Comparison of ENCODE assay signal across 8 mouse cellular contexts in genomic region chr19:41482190-41482908, GRCm38 (mm10). TPM values are rescaled to one million over a fixed set of nuclear protein-coding genes. Genes with fewer than 3 reads are reported as not detected.
DNase-seq lines count a peak whose midpoint lies in the region; ATAC-seq lines count a peak whose summit lies in the region.

Lcor (plus strand) TSS chr19:41482637.

- H3K4me1 ChIP-seq in forebrain, embryonic 14.5 days (ENCODE audit: control insufficient read depth, insufficient read depth, low read length), result peaks cover 21% of the 10 kb centered on the region
- peaks cover 37% of the 10 kb centered on the region for H3K4me1 ChIP-seq in neural tube, embryonic 15.5 days

- H3K27me3 ChIP-seq in forebrain, embryonic 14.5 days (replicated peaks; ENCODE audit: control insufficient read depth, insufficient read depth, low read length), result no peaks in the 10 kb centered on the region
- no peaks in the 10 kb centered on the region for H3K27me3 ChIP-seq in neural tube, embryonic 15.5 days (replicated peaks)

- peak; percentile 69 for DNase-seq in ES-CJ7 (ENCODE audit: low read depth, low spot score)
- DNase-seq in forebrain, embryonic 14.5 days (ENCODE audit: low spot score), result peak; percentile 80
- peak; percentile 86 to 92 for DNase-seq in heart, postnatal 14 days
- DNase-seq in layer of hippocampus, adult 18-20 months (ENCODE audit: low spot score in 2 of 2), result peak; percentile 76 to 89
- peak; percentile 81 to 82 for DNase-seq in lung, adult 18-20 months
- peak; percentile 86 for DNase-seq in testis, postnatal 10 days (ENCODE audit: low spot score)

- H3K9ac ChIP-seq in forebrain, embryonic 14.5 days (ENCODE audit: low read length), result peak within 1 kb of the TSS; percentile 95
- H3K9ac ChIP-seq in neural tube, embryonic 15.5 days (replicated peaks), result peak within 1 kb of the TSS; percentile 89

- H3K27ac ChIP-seq in forebrain, embryonic 14.5 days (ENCODE audit: low read depth, low read length), result peak within 1 kb of the TSS; percentile 99
- peak within 1 kb of the TSS; percentile 99 for H3K27ac ChIP-seq in neural tube, embryonic 15.5 days (replicated peaks)

- WGBS in forebrain, embryonic 14.5 days, result under 1% methylated on average over 70 of the region's 92 CpGs
- under 1% methylated on average over 70 of the region's 92 CpGs for WGBS in neural tube, embryonic 15.5 days

- intact Hi-C loops in heart, postnatal 14 days (cut with DNase I), result loop anchor here (5.0 kb wide), 1 partner anchor 165 kb away; no protein-coding TSS in a partner anchor

- peak; percentile 85 for ATAC-seq in cerebellum, adult (ENCODE audit: insufficient number of reproducible peaks, low FRiP score, low TSS enrichment)
- ATAC-seq in forebrain, embryonic 14.5 days, result peak; percentile 93
- peak; percentile 92 for ATAC-seq in neural tube, embryonic 15.5 days (ENCODE audit: low FRiP score)

- no peaks in the 10 kb centered on the region for H3K9me3 ChIP-seq in forebrain, embryonic 14.5 days (replicated peaks; ENCODE audit: control insufficient read depth, low read length)
- no peaks in the 10 kb centered on the region for H3K9me3 ChIP-seq in neural tube, embryonic 15.5 days (replicated peaks)

- H3K4me3 ChIP-seq in forebrain, embryonic 14.5 days (ENCODE audit: low read depth, low read length), result peak within 1 kb of the TSS; percentile 95
- H3K4me3 ChIP-seq in neural tube, embryonic 15.5 days (replicated peaks), result peak within 1 kb of the TSS; percentile 90

- no peaks in the 10 kb centered on the region for H3K36me3 ChIP-seq in forebrain, embryonic 14.5 days (ENCODE audit: control insufficient read depth, insufficient read depth, low read length)
- no peaks in the 10 kb centered on the region for H3K36me3 ChIP-seq in neural tube, embryonic 15.5 days

- H3K4me2 ChIP-seq in forebrain, embryonic 14.5 days (ENCODE audit: low read length), result peak within 1 kb of the TSS; percentile 79
- H3K4me2 ChIP-seq in neural tube, embryonic 15.5 days, result peak within 1 kb of the TSS; percentile 78

RNA-seq across cellular contexts. Expression of gene Lcor, which starts in this region (rescaled TPM):
- 16.8 and 20.1 TPM in 2 replicates for polyA plus RNA-seq in forebrain, embryonic 14.5 days (2014; fragmentation: Nextera tagmentation; extraction: Ambion mirVana)
- total RNA-seq in heart, postnatal 14 days (2021), result 10 to 100 TPM; 11.7 to 13.0 TPM
- total RNA-seq in layer of hippocampus, adult 18-20 months (2021), result 10 to 100 TPM; 19.0 to 20.4 TPM
- 12.4 and 13.8 TPM in 2 replicates for polyA plus RNA-seq in neural tube, embryonic 15.5 days (2015; fragmentation: Nextera tagmentation; extraction: Ambion mirVana)

Comparison
In these comparisons a context has a peak if more than half of its experiments do, and no peak if none do; other contexts are left out.
1. Peak in every context shown above with its lines: DNase-seq, ATAC-seq, H3K4me3 ChIP-seq and H3K27ac ChIP-seq.